Mouse (Mus musculus) G1E (cell line): ENCODE measurements around the gene Rspry1.

ENCODE experiments used
- CTCF ChIP-seq: IDR thresholded peaks from 2 replicates; pipeline ENCODE4 v1.5.1; 2012; ENCODE audit warnings: low read depth, low read length, inconsistent platforms, mixed read lengths
- GATA1 ChIP-seq: IDR thresholded peaks from 2 replicates; pipeline ENCODE4 v1.6.1; 2012; ENCODE audit warnings: borderline replicate concordance, low read length, inconsistent platforms, mixed read lengths
- GATA2 ChIP-seq: IDR thresholded peaks from 2 replicates; pipeline ENCODE4 v1.6.1; 2012; ENCODE audit warnings: low read depth, low read length, inconsistent platforms, borderline replicate concordance
- POLR2AphosphoS5 ChIP-seq: IDR thresholded peaks from 2 replicates; pipeline ENCODE4 v1.6.1; 2012; ENCODE audit warnings: low read depth, low read length, inconsistent platforms; ENCODE audit not compliant: insufficient replicate concordance
- TAL1 ChIP-seq: conservative IDR thresholded peaks from 2 replicates; pipeline ENCODE4 v1.6.1; 2012; ENCODE audit warnings: low read depth, low read length, inconsistent platforms, mixed read lengths

- TF ChIP-seq CTCF: no peak
- no peak for TF ChIP-seq GATA1
- no peak for TF ChIP-seq TAL1
- TF ChIP-seq GATA2: no peak
- TF ChIP-seq POLR2AphosphoS5: no peak
These were observed 1.3 kb upstream of the Rspry1 start for GRCm38 (mm10) chr8:94600478-94600877.
